Mouse (Mus musculus) MEL (cell line): ENCODE measurements around the gene Nav1. TPM values are rescaled to one million over a fixed set of nuclear protein-coding genes. Genes with fewer than 3 reads are reported as not detected.

ENCODE experiments used
- DNase-seq: peaks from one replicate; pipeline ENCODE4 v3.0.0; 2011; ENCODE audit warnings: low read depth, low spot score
- H3K27ac ChIP-seq: 2 replicates; pipeline ENCODE4 v1.5.1; 2012; ENCODE audit warnings: low read depth, mild to moderate bottlenecking, control low read depth, low read length, moderate library complexity; ENCODE audit not compliant: control insufficient read depth
- H3K27me3 ChIP-seq, 2 experiments: fragments of 150-350 bp in 1 of 2; sonication (generic) in 1 of 2; 2 replicates each; pipeline ENCODE4 v1.6.1; 2012; ENCODE audit warnings: low read length in 2 of 2, mild to moderate bottlenecking in 2 of 2, improper control_type of control experiment in 1 of 2, moderate library complexity in 1 of 2; ENCODE audit not compliant: insufficient read depth in 2 of 2, control insufficient read depth in 1 of 2
- H3K36me3 ChIP-seq, 2 experiments: 2 replicates each; pipeline ENCODE4 v1.6.1; 2012 to 2014; ENCODE audit warnings: low read length in 2 of 2, improper control_type of control experiment in 1 of 2, inconsistent platforms in 1 of 2, mild to moderate bottlenecking in 1 of 2; ENCODE audit not compliant: insufficient read depth in 2 of 2, control insufficient read depth in 1 of 2
- H3K4me1 ChIP-seq, 2 experiments: fragments of 150-350 bp in 1 of 2; sonication (generic) in 1 of 2; 2 replicates each; pipeline ENCODE4 v1.6.1; 2012; ENCODE audit warnings: low read length in 2 of 2, improper control_type of control experiment in 1 of 2, mild to moderate bottlenecking in 1 of 2; ENCODE audit not compliant: insufficient read depth in 2 of 2, control insufficient read depth in 1 of 2
- H3K4me3 ChIP-seq, 2 experiments: fragments of 150-350 bp in 1 of 2; sonication (generic) in 1 of 2; 2 replicates each; pipeline ENCODE4 v1.5.1; 2012; ENCODE audit warnings: low read depth in 2 of 2, low read length in 2 of 2, mild to moderate bottlenecking in 2 of 2, moderate library complexity in 2 of 2, control low read depth in 1 of 2, improper control_type of control experiment in 1 of 2; ENCODE audit not compliant: control insufficient read depth in 1 of 2, insufficient read depth in 1 of 2
- H3K79me2 ChIP-seq: 2 replicates; pipeline ENCODE4 v1.6.1; 2012; ENCODE audit warnings: mild to moderate bottlenecking, low read length, moderate library complexity; ENCODE audit not compliant: control insufficient read depth, poor library complexity, insufficient read depth
- H3K9ac ChIP-seq: 2 replicates; pipeline ENCODE4 v1.6.1; 2012; ENCODE audit warnings: low read depth, mild to moderate bottlenecking, control low read depth, low read length, moderate library complexity; ENCODE audit not compliant: control insufficient read depth, poor library complexity, severe bottlenecking
- H3K9me3 ChIP-seq: fragments of 150-350 bp; sonication (generic); replicated peaks from 2 replicates; pipeline ENCODE4 v1.6.1; 2012; ENCODE audit warnings: mild to moderate bottlenecking, low read length, improper control_type of control experiment, moderate library complexity; ENCODE audit not compliant: insufficient read depth
- BHLHE40 ChIP-seq: IDR thresholded peaks from 2 replicates; pipeline ENCODE4 v1.6.1; 2012; ENCODE audit warnings: low read depth, mild to moderate bottlenecking, inconsistent platforms, low read length, improper control_type of control experiment, borderline replicate concordance
- CHD1 ChIP-seq: IDR thresholded peaks from 2 replicates; pipeline ENCODE4 v1.6.1; 2012; ENCODE audit warnings: low read depth, mild to moderate bottlenecking, inconsistent platforms, low read length, improper control_type of control experiment
- ELF1 ChIP-seq: IDR thresholded peaks from 2 replicates; pipeline ENCODE4 v1.6.1; 2014; ENCODE audit warnings: low read depth, mild to moderate bottlenecking, inconsistent platforms, low read length, improper control_type of control experiment, moderate library complexity
- EP300 ChIP-seq, 2 experiments: IDR thresholded peaks; 2 replicates each; pipeline ENCODE4 v1.6.1; 2011; ENCODE audit warnings: improper control_type of control experiment in 2 of 2, low read length in 2 of 2, low read depth in 1 of 2, mild to moderate bottlenecking in 1 of 2
- ETS1 ChIP-seq: IDR thresholded peaks from 2 replicates; pipeline ENCODE4 v1.6.1; 2012; ENCODE audit warnings: low read depth, mild to moderate bottlenecking, inconsistent platforms, low read length, improper control_type of control experiment, moderate library complexity
- GATA1 ChIP-seq: IDR thresholded peaks from 2 replicates; pipeline ENCODE4 v1.6.1; 2011; ENCODE audit warnings: low read depth, low read length, improper control_type of control experiment
- JUND ChIP-seq: IDR thresholded peaks from 2 replicates; pipeline ENCODE4 v1.6.1; 2011; ENCODE audit warnings: low read depth, mild to moderate bottlenecking, improper control_type of control experiment, low read length
- MAFK ChIP-seq: IDR thresholded peaks from 2 replicates; pipeline ENCODE4 v1.6.1; 2011; ENCODE audit warnings: low read depth, mild to moderate bottlenecking, low read length, improper control_type of control experiment, borderline replicate concordance
- MAZ ChIP-seq: IDR thresholded peaks from 2 replicates; pipeline ENCODE4 v1.6.1; 2012; ENCODE audit warnings: low read depth, mild to moderate bottlenecking, inconsistent platforms, low read length, improper control_type of control experiment
- MYB ChIP-seq: IDR thresholded peaks from 2 replicates; pipeline ENCODE4 v1.6.1; 2011; ENCODE audit warnings: mild to moderate bottlenecking, low read depth, low read length, improper control_type of control experiment
- MYC ChIP-seq: IDR thresholded peaks from 2 replicates; pipeline ENCODE4 v1.6.1; 2011; ENCODE audit warnings: low read depth, mild to moderate bottlenecking, low read length, improper control_type of control experiment, moderate library complexity
- NELFE ChIP-seq: IDR thresholded peaks from 2 replicates; pipeline ENCODE4 v1.6.1; 2011; ENCODE audit warnings: low read depth, low read length, improper control_type of control experiment
- NRF1 ChIP-seq: IDR thresholded peaks from 2 replicates; pipeline ENCODE4 v1.6.1; 2014; ENCODE audit warnings: low read depth, mild to moderate bottlenecking, inconsistent platforms, low read length, improper control_type of control experiment, moderate library complexity; ENCODE audit not compliant: poor library complexity, insufficient read depth, severe bottlenecking
- POLR2A ChIP-seq, 2 experiments: IDR thresholded peaks; 2 replicates each; pipeline ENCODE4 v1.6.1; 2011 to 2012; ENCODE audit warnings: low read length in 2 of 2, mild to moderate bottlenecking in 2 of 2, control low read depth in 1 of 2, improper control_type of control experiment in 1 of 2, low read depth in 1 of 2, moderate library complexity in 1 of 2; ENCODE audit not compliant: control insufficient read depth in 1 of 2, insufficient read depth in 1 of 2, poor library complexity in 1 of 2
- RAD21 ChIP-seq: IDR thresholded peaks from 2 replicates; pipeline ENCODE4 v1.6.1; 2011; ENCODE audit warnings: mild to moderate bottlenecking, low read depth, low read length, improper control_type of control experiment
- RCOR1 ChIP-seq: IDR thresholded peaks from 2 replicates; pipeline ENCODE4 v1.6.1; 2012; ENCODE audit warnings: low read depth, mild to moderate bottlenecking, inconsistent platforms, low read length, improper control_type of control experiment
- SMC3 ChIP-seq: IDR thresholded peaks from 2 replicates; pipeline ENCODE4 v1.6.1; 2011; ENCODE audit warnings: low read depth, low read length, improper control_type of control experiment
- TCF12 ChIP-seq: IDR thresholded peaks from 2 replicates; pipeline ENCODE4 v1.6.1; 2014; ENCODE audit warnings: low read depth, mild to moderate bottlenecking, inconsistent platforms, low read length, improper control_type of control experiment, moderate library complexity
- UBTF ChIP-seq: IDR thresholded peaks from 2 replicates; pipeline ENCODE4 v1.6.1; 2012; ENCODE audit warnings: low read depth, mild to moderate bottlenecking, inconsistent platforms, low read length, improper control_type of control experiment, moderate library complexity, borderline replicate concordance; ENCODE audit not compliant: insufficient read depth
- USF1 ChIP-seq: IDR thresholded peaks from 2 replicates; pipeline ENCODE4 v1.6.1; 2014; ENCODE audit warnings: low read depth, mild to moderate bottlenecking, inconsistent platforms, low read length, improper control_type of control experiment, moderate library complexity
- USF2 ChIP-seq, 2 experiments: IDR thresholded peaks; 2 replicates each; pipeline ENCODE4 v1.6.1; 2011 to 2012; ENCODE audit warnings: improper control_type of control experiment in 2 of 2, low read length in 2 of 2, borderline replicate concordance in 1 of 2, inconsistent platforms in 1 of 2, low read depth in 1 of 2, mild to moderate bottlenecking in 1 of 2; ENCODE audit not compliant: insufficient read depth in 1 of 2
- ZKSCAN1 ChIP-seq: IDR thresholded peaks from 2 replicates; pipeline ENCODE4 v1.6.1; 2012; ENCODE audit warnings: low read depth, mild to moderate bottlenecking, inconsistent platforms, low read length, improper control_type of control experiment, moderate library complexity
- ZMIZ1 ChIP-seq: IDR thresholded peaks from 2 replicates; pipeline ENCODE4 v1.6.1; 2012; ENCODE audit warnings: low read depth, mild to moderate bottlenecking, inconsistent platforms, low read length, improper control_type of control experiment, moderate library complexity
- polyA plus RNA-seq, 2 experiments: library from polyadenylated mRNA; stranded (reverse) in 1 of 2; unstranded in 1 of 2; fragments of >175 nt in 1 of 2; fragments of >200 nt in 1 of 2; gene quantifications; 2 replicates each; pipeline versions ENCODE4 v1.2.1 to v1.2.4; 2012; ENCODE audit warnings: low replicate concordance in 2 of 2, low read depth in 1 of 2; ENCODE audit not compliant: insufficient read length in 2 of 2, insufficient read depth in 1 of 2, missing spikeins in 1 of 2
- total RNA-seq: library from RNA; depleted of rRNA; stranded (reverse); fragments of 300-350 nt; gene quantifications from 2 replicates; pipeline ENCODE4 v1.2.3, GENCODE M21; 2012

Gene Nav1
- total and polyA plus RNA-seq, 3 experiments: 0.89 to 9.6 TPM; not detected in 1

GRCm38 (mm10) chr1:135572139-135572892, 34.8 kb downstream of the Nav1 start:
- TF ChIP-seq USF2 (IDR thresholded peaks at IDR 0.05; ENCODE audit: borderline replicate concordance in 1 of 2, insufficient read depth in 1 of 2, low read depth in 1 of 2, low read length in 2 of 2): no peak
- no peak for TF ChIP-seq MYC
- TF ChIP-seq ZKSCAN1: no peak
- no peak for TF ChIP-seq RCOR1
- no peak for TF ChIP-seq RAD21
- no peak for TF ChIP-seq EP300 (IDR thresholded peaks at IDR 0.05; ENCODE audit: low read depth in 1 of 2, low read length in 2 of 2)
- no peak for TF ChIP-seq ZMIZ1
- no peak for TF ChIP-seq JUND
- TF ChIP-seq NRF1: no peak
- TF ChIP-seq TCF12: no peak
- no peak for TF ChIP-seq SMC3
- no peak for TF ChIP-seq ETS1
- no peaks in the 10 kb centered on the region for H3K4me1 ChIP-seq
- H3K4me3 ChIP-seq: no peak overlapping the region
- H3K36me3 ChIP-seq: no peaks in the 10 kb centered on the region
- no peaks in the 10 kb centered on the region for H3K79me2 ChIP-seq
- no peak overlapping the region for H3K27ac ChIP-seq
- no peak for DNase-seq
- H3K9me3 ChIP-seq: no peaks in the 10 kb centered on the region
- H3K27me3 ChIP-seq: no peaks in the 10 kb centered on the region
- no peak overlapping the region for H3K9ac ChIP-seq

- TF ChIP-seq POLR2A (IDR thresholded peaks at IDR 0.05; ENCODE audit: control insufficient read depth in 1 of 2, insufficient read depth in 1 of 2, low read depth in 1 of 2, low read length in 2 of 2, poor library complexity in 1 of 2) (no peak), ELF1 (no peak), UBTF (no peak), SMC3 (no peak), EP300 (IDR thresholded peaks at IDR 0.05; ENCODE audit: low read depth in 1 of 2, low read length in 2 of 2) (no peak), MAZ (no peak), MAFK (no peak), BHLHE40 (no peak), NRF1 (no peak), NELFE (no peak), MYB (no peak), GATA1 (no peak), ETS1 (no peak), RCOR1 (no peak), CHD1 (no peak), USF1 (no peak), JUND (no peak), TCF12 (no peak), USF2 (IDR thresholded peaks at IDR 0.05; ENCODE audit: borderline replicate concordance in 1 of 2, insufficient read depth in 1 of 2, low read depth in 1 of 2, low read length in 2 of 2) (no peak), ZMIZ1 (no peak)
- Histone ChIP-seq H3K9me3 (no peaks in the 10 kb centered on the region), H3K36me3 (no peaks in the 10 kb centered on the region), H3K4me1 (no peaks in the 10 kb centered on the region), H3K27ac (no peak overlapping the region), H3K79me2 (no peaks in the 10 kb centered on the region), H3K4me3 (no peak overlapping the region), H3K9ac (no peak overlapping the region), H3K27me3 (no peaks in the 10 kb centered on the region)
- no peak for DNase-seq
Observed at GRCm38 (mm10) chr1:135568087-135568486, 39.0 kb downstream of the Nav1 start.
